Mouse (Mus musculus): ENCODE measurements around the gene Srpr.

Gene Srpr

GRCm38 (mm10) chr9:35257365-35257764 lies 57.4 kb downstream of the Srpr start:
- DNase-seq (ENCODE audit: low read depth, low spot score): no peak

- no peak for DNase-seq (ENCODE audit: low read depth, low spot score)
Measured at GRCm38 (mm10) chr9:35262418-35262817, 62.4 kb downstream of the Srpr start.

GRCm38 (mm10) chr9:35263431-35263830 lies 63.5 kb downstream of the Srpr start:
- peak; percentile 16 for DNase-seq (ENCODE audit: low read depth, low spot score)

GRCm38 (mm10) chr9:35264509-35264908 lies 64.5 kb downstream of the Srpr start:
- peak; percentile 35 for DNase-seq (ENCODE audit: low read depth, low spot score)

- peak; percentile 85 for DNase-seq (ENCODE audit: low read depth, low spot score)
Measured at GRCm38 (mm10) chr9:35267146-35267975, 67.4 kb downstream of the Srpr start, which contains the start of the genes Fam118b and Rpusd4. Fam118b (minus strand) TSS chr9:35267805. Rpusd4 (plus strand) TSS chr9:35267865.

- DNase-seq (ENCODE audit: low read depth, low spot score): no peak
Measured at GRCm38 (mm10) chr9:35267976-35268715, 68.2 kb downstream of the Srpr start.

- no peak for DNase-seq (ENCODE audit: low read depth, low spot score)
Measured at GRCm38 (mm10) chr9:35277855-35278365, 77.9 kb downstream of the Srpr start.

- DNase-seq (ENCODE audit: low read depth, low spot score): no peak
Measured at GRCm38 (mm10) chr9:35278451-35278850, 78.5 kb downstream of the Srpr start.

- peak; percentile 15 for DNase-seq (ENCODE audit: low read depth, low spot score)
Measured at GRCm38 (mm10) chr9:35282006-35282850, 82.3 kb downstream of the Srpr start.

- no peak for DNase-seq (ENCODE audit: low read depth, low spot score)
Measured at GRCm38 (mm10) chr9:35282851-35283200, 82.9 kb downstream of the Srpr start.

- no peak for DNase-seq (ENCODE audit: low read depth, low spot score)
Measured at GRCm38 (mm10) chr9:35283415-35284069, 83.6 kb downstream of the Srpr start.

- DNase-seq (ENCODE audit: low read depth, low spot score): no peak
Measured at GRCm38 (mm10) chr9:35284351-35284750, 84.4 kb downstream of the Srpr start.

GRCm38 (mm10) chr9:35286351-35286750 lies 86.4 kb downstream of the Srpr start:
- no peak for DNase-seq (ENCODE audit: low read depth, low spot score)

- DNase-seq (ENCODE audit: low read depth, low spot score): no peak
Measured at GRCm38 (mm10) chr9:35289992-35290391, 90.0 kb downstream of the Srpr start.

- DNase-seq (ENCODE audit: low read depth, low spot score): no peak
Measured at GRCm38 (mm10) chr9:35290417-35290816, 90.4 kb downstream of the Srpr start.

GRCm38 (mm10) chr9:35290916-35291315 lies 90.9 kb downstream of the Srpr start:
- DNase-seq (ENCODE audit: low read depth, low spot score): no peak

GRCm38 (mm10) chr9:35293465-35293864 lies 93.5 kb downstream of the Srpr start:
- DNase-seq (ENCODE audit: low read depth, low spot score): no peak
